Mouse (Mus musculus) spleen, adult 2 months (tissue): ENCODE results near the gene Rbpms2. TPM values are rescaled to one million over a fixed set of nuclear protein-coding genes. Genes with fewer than 3 reads are reported as not detected.

Experiments
- DNase-seq, 2 experiments: peaks; one replicate each; pipeline versions ENCODE4 v3.0.0 to v3.0.0-alpha.2; 2012 to 2021; ENCODE audit warnings: low spot score in 2 of 2, low read depth in 1 of 2
- H3K27ac ChIP-seq: fragments of 200-500 bp; 2 replicates; pipeline ENCODE4 v1.5.1; 2012; ENCODE audit warnings: low read length, inconsistent platforms; ENCODE audit not compliant: insufficient read depth
- H3K27me3 ChIP-seq: fragments of 200-500 bp; 2 replicates; pipeline ENCODE4 v1.6.1; 2012; ENCODE audit warnings: mild to moderate bottlenecking, moderate library complexity, low read length, inconsistent platforms; ENCODE audit not compliant: control insufficient read depth, insufficient read depth
- H3K36me3 ChIP-seq: fragments of 200-500 bp; 2 replicates; pipeline ENCODE4 v1.6.1; 2012; ENCODE audit warnings: mild to moderate bottlenecking, low read length, inconsistent platforms; ENCODE audit not compliant: control insufficient read depth, insufficient read depth
- H3K4me1 ChIP-seq: fragments of 200-500 bp; 2 replicates; pipeline ENCODE4 v1.6.1; 2011; ENCODE audit warnings: inconsistent platforms; ENCODE audit not compliant: control insufficient read depth, insufficient read depth, insufficient read length
- H3K4me3 ChIP-seq: fragments of 200-500 bp; 2 replicates; pipeline ENCODE4 v1.5.1; 2011; ENCODE audit warnings: mild to moderate bottlenecking, inconsistent platforms; ENCODE audit not compliant: insufficient read depth, insufficient read length; ENCODE audit errors: extremely low read depth
- CTCF ChIP-seq: fragments of 200-500 bp; IDR thresholded peaks from 2 replicates; pipeline ENCODE4 v1.5.1; 2011; ENCODE audit warnings: mild to moderate bottlenecking, inconsistent platforms; ENCODE audit not compliant: insufficient read depth, insufficient read length, insufficient replicate concordance; ENCODE audit errors: extremely low read depth
- POLR2A ChIP-seq: fragments of 200-500 bp; IDR thresholded peaks from 2 replicates; pipeline ENCODE4 v1.6.1; 2011; ENCODE audit warnings: low read depth, low read length, inconsistent platforms
- WGBS: fragments of 180-500 bp; shearing (Covaris S2); methylation state at CpG from one replicate; pipeline ENCODE4 v1.1.7; 2018; 5-methylcytosine and 5-hydroxymethylcytosine counted together
- polyA plus RNA-seq: library from polyadenylated mRNA; depleted of rRNA; stranded (reverse); fragments of >200 nt; gene quantifications from 2 replicates; pipeline ENCODE4 v1.2.3, GENCODE M21; 2012

The Rbpms2 gene
- polyA plus RNA-seq, 1 experiment: 13.9 TPM

- 1% methylated on average over 64 of the region's 64 CpGs for WGBS
- DNase-seq: peak in 1 of 2 experiments; percentile 39
- H3K4me1 ChIP-seq: peaks cover 9% of the 10 kb centered on the region; the same call in 1 of the 2 replicates
- TF ChIP-seq CTCF: no peak
- no peak for TF ChIP-seq POLR2A
- H3K27ac ChIP-seq: no peak overlapping the region
- H3K27me3 ChIP-seq: no peaks in the 10 kb centered on the region
- H3K36me3 ChIP-seq: no peaks in the 10 kb centered on the region
- H3K4me3 ChIP-seq: peak overlapping the region; percentile 56
These were observed 41.7 kb upstream of the Rbpms2 start for GRCm38 (mm10) chr9:65587573-65588358.

DNA sequence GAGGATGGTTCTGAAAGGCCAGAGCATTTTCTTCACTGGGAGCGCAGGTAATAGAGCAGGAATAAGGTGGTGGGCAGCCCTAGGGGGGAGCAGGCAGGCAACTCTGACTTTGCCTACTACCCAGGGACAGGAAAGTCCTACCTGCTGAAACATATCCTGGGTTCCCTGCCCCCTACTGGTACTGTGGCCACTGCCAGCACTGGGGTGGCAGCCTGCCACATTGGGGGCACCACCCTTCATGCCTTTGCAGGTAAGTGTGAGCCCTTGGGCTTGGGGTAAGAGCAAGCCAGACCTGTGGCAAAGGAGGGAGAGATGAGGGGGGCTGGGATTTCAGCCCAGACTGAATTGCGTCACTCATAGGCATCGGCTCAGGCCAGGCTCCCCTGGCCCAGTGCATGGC lies 40.4 kb upstream of the Rbpms2 start:
- WGBS: 96% methylated on average over 3 of the region's 3 CpGs
- H3K36me3 ChIP-seq: no peaks in the 10 kb centered on the region
- TF ChIP-seq CTCF (no peak), POLR2A (no peak)
- no peak overlapping the region for H3K4me3 ChIP-seq
- no peak overlapping the region for H3K27ac ChIP-seq
- peaks cover 9% of the 10 kb centered on the region; the same call in 1 of the 2 replicates for H3K4me1 ChIP-seq
- DNase-seq: no peak
- H3K27me3 ChIP-seq: no peaks in the 10 kb centered on the region

DNA sequence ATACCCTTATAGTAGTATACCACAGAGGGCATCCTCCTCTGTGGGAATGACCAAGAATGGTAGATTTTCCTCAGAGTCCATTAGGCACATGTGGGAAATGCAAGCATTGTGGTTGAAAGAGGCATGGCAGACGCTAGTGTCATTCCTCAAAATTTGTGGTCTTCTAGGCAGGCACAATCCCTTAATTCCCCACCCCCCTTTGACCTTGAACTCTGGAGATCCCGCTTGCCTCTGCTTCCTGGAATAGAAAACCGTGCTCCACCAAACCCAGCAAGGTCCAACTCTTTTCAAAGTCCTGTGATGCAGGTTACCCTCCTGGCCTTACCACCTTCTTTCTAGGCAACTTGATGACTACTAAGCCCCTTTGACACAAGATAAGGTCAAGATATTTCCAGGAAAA lies 36.7 kb upstream of the Rbpms2 start:
- H3K27ac ChIP-seq: no peak overlapping the region
- no peaks in the 10 kb centered on the region for H3K36me3 ChIP-seq
- H3K27me3 ChIP-seq: no peaks in the 10 kb centered on the region
- no peak for DNase-seq
- 95% methylated on average over 3 of the region's 3 CpGs for WGBS
- TF ChIP-seq CTCF: no peak
- no peak for TF ChIP-seq POLR2A
- H3K4me3 ChIP-seq: no peak overlapping the region
- H3K4me1 ChIP-seq: peaks cover 4% of the 10 kb centered on the region; the same call in 1 of the 2 replicates

GRCm38 (mm10) chr9:65593596-65593995 lies 35.9 kb upstream of the Rbpms2 start:
- H3K36me3 ChIP-seq: no peaks in the 10 kb centered on the region

GRCm38 (mm10) chr9:65598765-65599249 lies 30.6 kb upstream of the Rbpms2 start:
- no peaks in the 10 kb centered on the region for H3K27me3 ChIP-seq
- no peak overlapping the region for H3K4me3 ChIP-seq
- no peaks in the 10 kb centered on the region for H3K4me1 ChIP-seq
- no peak overlapping the region for H3K27ac ChIP-seq
- WGBS: 50% methylated on average over 7 of the region's 11 CpGs
- no peak for DNase-seq
- TF ChIP-seq POLR2A (no peak), CTCF (peak; percentile 19; the same call in 1 of the 2 replicates)
- H3K36me3 ChIP-seq: no peaks in the 10 kb centered on the region

More at GRCm38 (mm10) chr9:65593596-65593995, 35.9 kb upstream of the Rbpms2 start:
- Histone ChIP-seq H3K4me1 (no peaks in the 10 kb centered on the region), H3K4me3 (no peak overlapping the region), H3K27me3 (no peaks in the 10 kb centered on the region), H3K27ac (no peak overlapping the region)
- 94% methylated on average over 9 of the region's 9 CpGs for WGBS
- TF ChIP-seq POLR2A (no peak), CTCF (no peak)
- DNase-seq: no peak

- Histone ChIP-seq H3K27me3 (no peaks in the 10 kb centered on the region), H3K4me3 (no peak overlapping the region), H3K4me1 (no peaks in the 10 kb centered on the region), H3K27ac (no peak overlapping the region), H3K36me3 (no peaks in the 10 kb centered on the region)
- 63% methylated on average over 2 of the region's 2 CpGs for WGBS
- TF ChIP-seq CTCF (no peak), POLR2A (no peak)
- no peak for DNase-seq
These were observed 28.5 kb upstream of the Rbpms2 start for GRCm38 (mm10) chr9:65600951-65601350.
